Mouse (Mus musculus) E14TG2a.4 (cell line): ENCODE results near the gene Pdgfa.

ENCODE experiments used
- CTCF ChIP-seq: conservative IDR thresholded peaks from 2 replicates; pipeline ENCODE4 v1.5.1; 2014; ENCODE audit warnings: low read length
- NANOG ChIP-seq: IDR thresholded peaks from 2 replicates; pipeline ENCODE4 v1.6.1; 2014; ENCODE audit warnings: borderline replicate concordance, low read length, mixed read lengths
- POU5F1 ChIP-seq: IDR thresholded peaks from 2 replicates; pipeline ENCODE4 v1.6.1; 2014; ENCODE audit warnings: low read length, borderline replicate concordance

DNA sequence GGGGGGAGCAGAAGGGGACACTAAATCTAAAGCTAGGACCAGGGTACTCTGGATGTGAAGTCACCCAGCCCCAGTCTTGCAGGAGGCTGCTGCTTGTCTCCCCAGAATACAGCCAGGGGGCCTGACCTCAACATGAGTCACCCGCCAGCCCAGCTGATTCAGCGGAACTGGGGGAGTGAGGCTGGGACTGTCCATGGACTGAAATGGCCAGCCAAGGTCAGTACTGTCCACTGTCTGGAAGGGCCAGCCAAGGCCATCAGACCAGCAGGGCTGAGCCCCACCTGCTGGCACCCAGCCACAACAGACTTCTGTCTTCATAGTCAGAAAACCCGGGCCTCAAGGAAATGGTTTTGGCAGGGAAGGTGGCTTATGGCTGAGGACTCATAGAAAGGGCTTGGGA lies 17.9 kb upstream of the Pdgfa start:
- TF ChIP-seq CTCF, result no peak
- TF ChIP-seq POU5F1, result no peak
- TF ChIP-seq NANOG, result no peak
